Mouse (Mus musculus) heart, adult 2 months (tissue): Measurements from ENCODE around the gene Itpr1.

Experiments
- CTCF ChIP-seq: fragments of 200-600 bp; IDR thresholded peaks from 2 replicates; pipeline ENCODE4 v1.8.1; 2022; ENCODE audit warnings: antibody characterized with exemption, mild to moderate bottlenecking, moderate library complexity
- EP300 ChIP-seq: fragments of 200-500 bp; IDR thresholded peaks from 2 replicates; pipeline ENCODE4 v1.6.1; 2011; ENCODE audit warnings: low read depth, low read length, control low read depth; ENCODE audit not compliant: insufficient read depth
- POLR2A ChIP-seq: fragments of 200-500 bp; IDR thresholded peaks from 2 replicates; pipeline ENCODE4 v1.6.1; 2011; ENCODE audit warnings: mild to moderate bottlenecking, low read depth, low read length, control low read depth; ENCODE audit not compliant: insufficient read depth

- TF ChIP-seq POLR2A, result no peak
- TF ChIP-seq CTCF, result no peak
- no peak for TF ChIP-seq EP300
Measured at GRCm38 (mm10) chr6:108536546-108537317, 323.8 kb downstream of the Itpr1 start.
